Mouse (Mus musculus): ENCODE measurements around the gene Exosc2. TPM values are rescaled to one million over a fixed set of nuclear protein-coding genes. Genes with fewer than 3 reads are reported as not detected.

Exosc2 gene
- total and polyA plus RNA-seq, 2 experiments: 6.3 to 10.4 TPM

- Histone ChIP-seq H3K9ac (ENCODE audit: low read depth, low read length) (no peak overlapping the region), H3K4me1 (ENCODE audit: control insufficient read depth, insufficient read depth, low read length) (peaks cover 4% of the 10 kb centered on the region; the same call in 1 of the 2 replicates), H3K27me3 (ENCODE audit: control insufficient read depth, insufficient read depth, low read length) (peaks cover 60% of the 10 kb centered on the region), H3K27ac (replicated peaks; ENCODE audit: insufficient read depth, low read depth, low read length) (no peak overlapping the region), H3K4me3 (ENCODE audit: insufficient read depth, low read depth, low read length) (no peak overlapping the region), H3K79me2 (ENCODE audit: control insufficient read depth, insufficient read depth, low read length) (no peaks in the 10 kb centered on the region), H3K36me3 (ENCODE audit: control insufficient read depth, insufficient read depth, low read length) (no peaks in the 10 kb centered on the region)
- no peak for DNase-seq (ENCODE audit: extremely low read depth, low read depth, low spot score)
- TF ChIP-seq CTCF (IDR thresholded peaks at IDR 0.05; ENCODE audit: low read depth, low read length) (no peak), POLR2A (IDR thresholded peaks at IDR 0.05; ENCODE audit: extremely low read depth, insufficient read depth, low read length) (no peak)
- WGBS: 6% methylated on average over 12 of the region's 12 CpGs
These were observed 33.2 kb upstream of the Exosc2 start for GRCm38 (mm10) chr2:31637311-31637710.

- Histone ChIP-seq H3K79me2 (ENCODE audit: control insufficient read depth, insufficient read depth, low read length) (no peaks in the 10 kb centered on the region), H3K27ac (replicated peaks; ENCODE audit: insufficient read depth, low read depth, low read length) (no peak overlapping the region), H3K27me3 (ENCODE audit: control insufficient read depth, insufficient read depth, low read length) (peaks cover 64% of the 10 kb centered on the region), H3K4me1 (ENCODE audit: control insufficient read depth, insufficient read depth, low read length) (peaks cover 4% of the 10 kb centered on the region; the same call in 1 of the 2 replicates), H3K4me3 (ENCODE audit: insufficient read depth, low read depth, low read length) (no peak overlapping the region), H3K36me3 (ENCODE audit: control insufficient read depth, insufficient read depth, low read length) (no peaks in the 10 kb centered on the region), H3K9ac (ENCODE audit: low read depth, low read length) (no peak overlapping the region)
- WGBS: 1% methylated on average over 22 of the region's 22 CpGs
- TF ChIP-seq POLR2A (IDR thresholded peaks at IDR 0.05; ENCODE audit: extremely low read depth, insufficient read depth, low read length) (no peak), CTCF (IDR thresholded peaks at IDR 0.05; ENCODE audit: low read depth, low read length) (no peak)
- no peak for DNase-seq (ENCODE audit: extremely low read depth, low read depth, low spot score)
These were observed 32.7 kb upstream of the Exosc2 start for GRCm38 (mm10) chr2:31637807-31638206.

GRCm38 (mm10) chr2:31638581-31639465, 31.7 kb upstream of the Exosc2 start:
- TF ChIP-seq POLR2A (IDR thresholded peaks at IDR 0.05; ENCODE audit: extremely low read depth, insufficient read depth, low read length) (no peak), CTCF (IDR thresholded peaks at IDR 0.05; ENCODE audit: low read depth, low read length) (no peak)

GRCm38 (mm10) chr2:31639466-31639760, 31.1 kb upstream of the Exosc2 start:
- no peaks in the 10 kb centered on the region for H3K79me2 ChIP-seq (ENCODE audit: control insufficient read depth, insufficient read depth, low read length)
- H3K36me3 ChIP-seq (ENCODE audit: control insufficient read depth, insufficient read depth, low read length): no peaks in the 10 kb centered on the region
- no peak overlapping the region for H3K27ac ChIP-seq (replicated peaks; ENCODE audit: insufficient read depth, low read depth, low read length)
- peaks cover 67% of the 10 kb centered on the region for H3K27me3 ChIP-seq (ENCODE audit: control insufficient read depth, insufficient read depth, low read length)
- TF ChIP-seq CTCF (IDR thresholded peaks at IDR 0.05; ENCODE audit: low read depth, low read length): no peak
- TF ChIP-seq POLR2A (IDR thresholded peaks at IDR 0.05; ENCODE audit: extremely low read depth, insufficient read depth, low read length): no peak
- no peak overlapping the region for H3K4me3 ChIP-seq (ENCODE audit: insufficient read depth, low read depth, low read length)
- 4% methylated on average over 12 of the region's 13 CpGs for WGBS
- DNase-seq (ENCODE audit: extremely low read depth, low read depth, low spot score): no peak
- peaks cover 4% of the 10 kb centered on the region; the same call in 1 of the 2 replicates for H3K4me1 ChIP-seq (ENCODE audit: control insufficient read depth, insufficient read depth, low read length)
- H3K9ac ChIP-seq (ENCODE audit: low read depth, low read length): no peak overlapping the region

More at GRCm38 (mm10) chr2:31638581-31639465, 31.7 kb upstream of the Exosc2 start:
- DNase-seq (ENCODE audit: extremely low read depth, low read depth, low spot score): no peak
- no peaks in the 10 kb centered on the region for H3K79me2 ChIP-seq (ENCODE audit: control insufficient read depth, insufficient read depth, low read length)
- WGBS: 6% methylated on average over 32 of the region's 34 CpGs
- no peak overlapping the region for H3K4me3 ChIP-seq (ENCODE audit: insufficient read depth, low read depth, low read length)
- no peak overlapping the region for H3K9ac ChIP-seq (ENCODE audit: low read depth, low read length)
- no peak overlapping the region for H3K27ac ChIP-seq (replicated peaks; ENCODE audit: insufficient read depth, low read depth, low read length)
- no peaks in the 10 kb centered on the region for H3K36me3 ChIP-seq (ENCODE audit: control insufficient read depth, insufficient read depth, low read length)
- H3K4me1 ChIP-seq (ENCODE audit: control insufficient read depth, insufficient read depth, low read length): peaks cover 4% of the 10 kb centered on the region; the same call in 1 of the 2 replicates
- peaks cover 66% of the 10 kb centered on the region for H3K27me3 ChIP-seq (ENCODE audit: control insufficient read depth, insufficient read depth, low read length)

GRCm38 (mm10) chr2:31639901-31640608, 30.5 kb upstream of the Exosc2 start, which contains the start of gene Prdm12:
Prdm12 (plus strand) TSS chr2:31640037.
- WGBS: 7% methylated on average over 41 of the region's 41 CpGs

More at GRCm38 (mm10) chr2:31639901-31640608, 30.5 kb upstream of the Exosc2 start, which contains the start of gene Prdm12:
- TF ChIP-seq POLR2A (IDR thresholded peaks at IDR 0.05; ENCODE audit: extremely low read depth, insufficient read depth, low read length) (no peak), CTCF (IDR thresholded peaks at IDR 0.05; ENCODE audit: low read depth, low read length) (no peak)
- Histone ChIP-seq H3K36me3 (ENCODE audit: control insufficient read depth, insufficient read depth, low read length) (no peaks in the 10 kb centered on the region), H3K4me1 (ENCODE audit: control insufficient read depth, insufficient read depth, low read length) (peaks cover 4% of the 10 kb centered on the region; the same call in 1 of the 2 replicates), H3K27me3 (ENCODE audit: control insufficient read depth, insufficient read depth, low read length) (peaks cover 65% of the 10 kb centered on the region), H3K9ac (ENCODE audit: low read depth, low read length) (no peak within 1 kb of the TSS), H3K4me3 (ENCODE audit: insufficient read depth, low read depth, low read length) (no peak within 1 kb of the TSS), H3K27ac (replicated peaks; ENCODE audit: insufficient read depth, low read depth, low read length) (no peak within 1 kb of the TSS), H3K79me2 (ENCODE audit: control insufficient read depth, insufficient read depth, low read length) (no peaks in the 10 kb centered on the region)
- no peak for DNase-seq (ENCODE audit: extremely low read depth, low read depth, low spot score)

All from liver, adult 2 months (tissue).